Mouse (Mus musculus) lung, adult 2 months (tissue): ENCODE results near the gene Gm21693. TPM values are rescaled to one million over a fixed set of nuclear protein-coding genes. Genes with fewer than 3 reads are reported as not detected.
"Not testable (repeated sequence)": the region's sequence is repeated elsewhere in the genome, so short reads cannot be mapped to it uniquely, and the experiment has no call there.

Experiments used
- DNase-seq: peaks from one replicate; pipeline ENCODE4 v3.0.0; 2022
- H3K4me1 ChIP-seq: fragments of 200-500 bp; 2 replicates; pipeline ENCODE4 v1.6.1; 2011; ENCODE audit warnings: low read length; ENCODE audit not compliant: control insufficient read depth, insufficient read depth
- H3K4me3 ChIP-seq: fragments of 200-500 bp; replicated peaks from 2 replicates; pipeline ENCODE3; 2011; ENCODE audit warnings: low read depth, mild to moderate bottlenecking, control low read depth, low read length; ENCODE audit errors: extremely low read depth
- WGBS: fragments of 180-500 bp; shearing (Covaris S2); methylation state at CpG from one replicate; pipeline ENCODE4 v1.1.7; 2018; 5-methylcytosine and 5-hydroxymethylcytosine counted together
- polyA plus RNA-seq: library from polyadenylated mRNA; depleted of rRNA; stranded (reverse); fragments of >200 nt; gene quantifications from 2 replicates; pipeline ENCODE4 v1.2.3, GENCODE M21; 2012; rRNA removed

The Gm21693 gene
- polyA plus RNA-seq: not detected in 2 replicates

DNA sequence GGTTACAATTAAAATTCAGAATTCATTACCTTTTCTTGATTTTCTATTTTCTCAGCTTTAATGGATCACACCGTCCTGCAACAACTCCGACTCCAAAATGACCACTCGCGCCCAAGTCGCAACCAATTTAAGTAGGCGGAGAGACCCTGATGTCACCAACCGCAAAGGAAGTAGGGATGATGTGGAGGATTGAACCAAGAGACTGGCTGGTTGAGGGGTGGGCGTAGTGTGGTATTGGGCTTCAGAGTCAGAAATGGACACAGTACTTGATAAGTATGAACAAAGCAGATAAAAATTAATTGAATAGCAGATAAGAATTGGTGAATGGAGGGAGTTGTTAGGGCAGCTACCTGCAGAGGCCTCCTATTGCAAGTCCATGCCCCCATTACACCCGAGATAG lies at the start of gene Gm21693:
Gene Gm21693 (minus strand): TSS at position 101 of the 400 bp plus-strand sequence.
- no CpG with 5 or more reads among the region's 9 CpGs for WGBS
- H3K4me3 ChIP-seq, DNase-seq, H3K4me1 ChIP-seq: not testable (repeated sequence)

DNA sequence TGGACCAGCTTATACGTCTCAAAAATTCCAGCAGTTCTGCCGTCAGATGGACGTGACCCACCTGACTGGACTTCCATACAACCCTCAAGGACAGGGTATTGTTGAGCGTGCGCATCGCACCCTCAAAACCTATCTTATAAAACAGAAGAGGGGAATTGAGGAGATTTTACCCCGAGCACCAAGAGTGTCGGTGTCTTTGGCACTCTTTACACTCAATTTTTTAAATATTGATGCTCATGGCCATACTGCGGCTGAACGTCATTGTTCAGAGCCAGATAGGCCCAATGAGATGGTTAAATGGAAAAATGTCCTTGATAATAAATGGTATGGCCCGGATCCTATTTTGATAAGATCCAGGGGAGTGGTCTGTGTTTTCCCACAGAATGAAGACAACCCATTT lies 4.5 kb downstream of the Gm21693 start:
- no CpG with 5 or more reads among the region's 11 CpGs for WGBS
- H3K4me1 ChIP-seq, DNase-seq, H3K4me3 ChIP-seq: not testable (repeated sequence)

DNA sequence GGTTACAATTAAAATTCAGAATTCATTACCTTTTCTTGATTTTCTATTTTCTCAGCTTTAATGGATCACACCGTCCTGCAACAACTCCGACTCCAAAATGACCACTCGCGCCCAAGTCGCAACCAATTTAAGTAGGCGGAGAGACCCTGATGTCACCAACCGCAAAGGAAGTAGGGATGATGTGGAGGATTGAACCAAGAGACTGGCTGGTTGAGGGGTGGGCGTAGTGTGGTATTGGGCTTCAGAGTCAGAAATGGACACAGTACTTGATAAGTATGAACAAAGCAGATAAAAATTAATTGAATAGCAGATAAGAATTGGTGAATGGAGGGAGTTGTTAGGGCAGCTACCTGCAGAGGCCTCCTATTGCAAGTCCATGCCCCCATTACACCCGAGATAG lies 38.8 kb downstream of the Gm21693 start, which contains the start of gene Gm21677:
Gene Gm21677 (minus strand): TSS at position 101 of the 400 bp plus-strand sequence.
- WGBS: no CpG with 5 or more reads among the region's 9 CpGs
- DNase-seq, H3K4me3 ChIP-seq, H3K4me1 ChIP-seq: not testable (repeated sequence)

Other genes starting within 250 kb of the Gm21693 start
- gene Gm21677, start 38.9 kb downstream of the Gm21693 start, polyA plus RNA-seq: not detected in 2 replicates
- not detected in 2 replicates for gene Gm21704, start 64.8 kb upstream of the Gm21693 start, polyA plus RNA-seq
- not detected in 2 replicates for gene Gm21708, start 64.8 kb upstream of the Gm21693 start, polyA plus RNA-seq